Mouse (Mus musculus) erythroblast, embryonic 14.5 days (primary cell): ENCODE results near the gene Olfr558. TPM values are rescaled to one million over a fixed set of nuclear protein-coding genes. Genes with fewer than 3 reads are reported as not detected.

ENCODE experiments used
- H3K27me3 ChIP-seq: 2 replicates; pipeline ENCODE4 v1.6.1; 2012; ENCODE audit warnings: inconsistent platforms; ENCODE audit not compliant: control insufficient read depth
- H3K36me3 ChIP-seq: 2 replicates; pipeline ENCODE4 v1.6.1; 2012; ENCODE audit warnings: mild to moderate bottlenecking, inconsistent platforms; ENCODE audit not compliant: control insufficient read depth
- H3K4me1 ChIP-seq: 2 replicates; pipeline ENCODE4 v1.6.1; 2012; ENCODE audit warnings: inconsistent platforms; ENCODE audit not compliant: control insufficient read depth
- H3K4me3 ChIP-seq: replicated peaks from 2 replicates; pipeline ENCODE3; 2012; ENCODE audit warnings: moderate library complexity, mild to moderate bottlenecking, inconsistent platforms
- H3K9me3 ChIP-seq: 2 replicates; pipeline ENCODE4 v1.6.1; 2012; ENCODE audit warnings: low read length, inconsistent platforms, mixed read lengths; ENCODE audit not compliant: control insufficient read depth
- GATA1 ChIP-seq: IDR thresholded peaks from 2 replicates; pipeline ENCODE4 v1.6.1; 2012; ENCODE audit warnings: low read length, inconsistent platforms, mixed read lengths
- TAL1 ChIP-seq: IDR thresholded peaks from 3 replicates; pipeline ENCODE4 v1.6.1; 2012; ENCODE audit warnings: low read length, inconsistent platforms, mixed read lengths
- polyA plus RNA-seq: library from polyadenylated mRNA; stranded (reverse); fragments of >175 nt; gene quantifications from 2 replicates; pipeline ENCODE4 v1.2.3, GENCODE M21; 2012

The Olfr558 gene
- not detected in 2 replicates for polyA plus RNA-seq

GRCm38 (mm10) chr7:102701915-102702314, at the start of gene Olfr558:
TSS of gene Olfr558 (plus strand) at chr7:102702215.
- no peaks in the 10 kb centered on the region for H3K4me1 ChIP-seq
- H3K27me3 ChIP-seq: no peaks in the 10 kb centered on the region
- H3K9me3 ChIP-seq: no peaks in the 10 kb centered on the region
- no peak within 1 kb of the TSS for H3K4me3 ChIP-seq
- TF ChIP-seq GATA1 (no peak), TAL1 (no peak)
- H3K36me3 ChIP-seq: no peaks in the 10 kb centered on the region

GRCm38 (mm10) chr7:102658523-102658922, 43.5 kb upstream of the Olfr558 start, which contains the start of gene Olfr555:
TSS of gene Olfr555 (plus strand) at chr7:102658823.
- TF ChIP-seq GATA1 (no peak), TAL1 (no peak)
- Histone ChIP-seq H3K9me3 (no peaks in the 10 kb centered on the region), H3K36me3 (no peaks in the 10 kb centered on the region), H3K4me3 (no peak within 1 kb of the TSS), H3K27me3 (no peaks in the 10 kb centered on the region), H3K4me1 (no peaks in the 10 kb centered on the region)

- Histone ChIP-seq H3K4me1 (no peaks in the 10 kb centered on the region), H3K9me3 (no peaks in the 10 kb centered on the region), H3K36me3 (no peaks in the 10 kb centered on the region), H3K4me3 (no peak within 1 kb of the TSS), H3K27me3 (no peaks in the 10 kb centered on the region)
- TF ChIP-seq TAL1: no peak
- TF ChIP-seq GATA1: no peak
Measured at GRCm38 (mm10) chr7:102664599-102664998, 37.4 kb upstream of the Olfr558 start, which contains the start of gene Olfr556. TSS of gene Olfr556 (plus strand) at chr7:102664899.

GRCm38 (mm10) chr7:102665378-102665777, 36.6 kb upstream of the Olfr558 start:
- H3K36me3 ChIP-seq: no peaks in the 10 kb centered on the region
- no peaks in the 10 kb centered on the region for H3K4me1 ChIP-seq
- no peaks in the 10 kb centered on the region for H3K9me3 ChIP-seq
- no peaks in the 10 kb centered on the region for H3K27me3 ChIP-seq
- H3K4me3 ChIP-seq: no peak overlapping the region
- no peak for TF ChIP-seq GATA1

GRCm38 (mm10) chr7:102676225-102676624, 25.8 kb upstream of the Olfr558 start:
- Histone ChIP-seq H3K27me3 (no peaks in the 10 kb centered on the region), H3K4me3 (no peak overlapping the region), H3K4me1 (no peaks in the 10 kb centered on the region), H3K36me3 (no peaks in the 10 kb centered on the region), H3K9me3 (no peaks in the 10 kb centered on the region)
- no peak for TF ChIP-seq TAL1
- TF ChIP-seq GATA1: no peak

GRCm38 (mm10) chr7:102681916-102682315, 20.1 kb upstream of the Olfr558 start:
- Histone ChIP-seq H3K36me3 (no peaks in the 10 kb centered on the region), H3K27me3 (no peaks in the 10 kb centered on the region), H3K4me3 (no peak overlapping the region), H3K9me3 (no peaks in the 10 kb centered on the region), H3K4me1 (peaks cover 2% of the 10 kb centered on the region)
- TF ChIP-seq GATA1 (no peak), TAL1 (no peak)

GRCm38 (mm10) chr7:102686944-102687501, 15.0 kb upstream of the Olfr558 start, which contains the start of gene Trim68:
TSS of gene Trim68 (minus strand) at chr7:102687327.
- TF ChIP-seq GATA1 (no peak), TAL1 (no peak)
- H3K27me3 ChIP-seq: no peaks in the 10 kb centered on the region
- peak within 1 kb of the TSS; percentile 64 for H3K4me3 ChIP-seq
- no peaks in the 10 kb centered on the region for H3K9me3 ChIP-seq
- H3K4me1 ChIP-seq: peaks cover 6% of the 10 kb centered on the region
- no peaks in the 10 kb centered on the region for H3K36me3 ChIP-seq

GRCm38 (mm10) chr7:102695358-102696125, 6.5 kb upstream of the Olfr558 start, which contains the start of gene Olfr557:
TSS of gene Olfr557 (plus strand) at chr7:102695910.
- no peaks in the 10 kb centered on the region for H3K9me3 ChIP-seq
- H3K36me3 ChIP-seq: no peaks in the 10 kb centered on the region
- H3K4me3 ChIP-seq: no peak within 1 kb of the TSS
- no peak for TF ChIP-seq GATA1
- TF ChIP-seq TAL1: no peak
- no peaks in the 10 kb centered on the region for H3K27me3 ChIP-seq
- no peaks in the 10 kb centered on the region for H3K4me1 ChIP-seq

- Histone ChIP-seq H3K4me1 (no peaks in the 10 kb centered on the region), H3K27me3 (no peaks in the 10 kb centered on the region), H3K36me3 (no peaks in the 10 kb centered on the region), H3K4me3 (no peak overlapping the region), H3K9me3 (no peaks in the 10 kb centered on the region)
- no peak for TF ChIP-seq GATA1
- no peak for TF ChIP-seq TAL1
Measured at GRCm38 (mm10) chr7:102698461-102698860, 3.6 kb upstream of the Olfr558 start.
